Mouse (Mus musculus) kidney, postnatal 25 days (tissue): ENCODE results near the gene Hipk2.

Source experiments
- DNase-seq, 2 experiments: peaks; one replicate each; pipeline ENCODE4 v3.0.0; 2021; ENCODE audit warnings: mixed read lengths in 2 of 2

Gene Hipk2

DNA sequence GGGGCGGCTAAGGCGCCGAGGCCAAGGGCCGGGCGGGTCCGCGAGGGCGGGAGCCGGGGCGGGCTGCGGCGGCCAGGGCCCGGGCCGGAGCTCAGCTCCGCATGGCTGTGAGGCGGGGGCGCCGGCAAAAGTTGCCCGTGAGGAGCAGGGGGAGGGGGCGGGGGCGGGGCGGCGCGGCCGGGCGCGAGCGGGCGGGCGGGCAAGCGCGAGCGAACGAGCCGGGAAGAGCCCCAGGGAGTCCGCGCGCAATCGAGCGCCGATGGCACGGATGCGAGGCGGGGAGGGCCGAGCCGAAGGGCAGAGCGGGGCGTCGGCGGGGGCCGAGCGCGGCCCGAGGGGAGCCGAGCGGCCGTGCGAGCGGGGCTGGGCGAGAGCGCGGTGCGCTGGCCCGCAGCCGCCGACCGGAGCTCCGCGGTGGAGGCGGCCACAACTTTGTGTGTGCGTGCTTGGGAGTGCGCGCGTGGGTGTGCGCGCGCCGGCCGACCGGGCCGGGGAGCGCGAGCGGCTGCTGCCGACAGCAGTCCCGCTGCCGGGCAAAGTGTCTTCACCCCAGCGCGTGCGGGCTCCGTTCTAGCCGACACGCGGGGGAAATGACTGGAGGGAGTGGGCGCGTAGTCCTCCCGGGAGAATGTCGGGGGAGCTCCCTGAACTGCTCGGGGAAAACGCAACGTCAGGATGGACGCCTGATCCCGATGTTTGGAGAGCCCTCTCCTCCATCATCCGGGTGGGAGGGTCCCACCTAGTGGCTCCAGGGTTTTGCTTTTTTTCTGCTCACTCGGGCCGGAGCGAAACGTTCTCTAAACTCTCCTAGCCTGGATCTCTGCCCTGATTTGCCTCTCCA, at the start of gene Hipk2:
Gene Hipk2 (minus strand): TSS at position 95 of the 841 bp plus-strand sequence.
- peak; percentile 79 to 94 for DNase-seq

DNA sequence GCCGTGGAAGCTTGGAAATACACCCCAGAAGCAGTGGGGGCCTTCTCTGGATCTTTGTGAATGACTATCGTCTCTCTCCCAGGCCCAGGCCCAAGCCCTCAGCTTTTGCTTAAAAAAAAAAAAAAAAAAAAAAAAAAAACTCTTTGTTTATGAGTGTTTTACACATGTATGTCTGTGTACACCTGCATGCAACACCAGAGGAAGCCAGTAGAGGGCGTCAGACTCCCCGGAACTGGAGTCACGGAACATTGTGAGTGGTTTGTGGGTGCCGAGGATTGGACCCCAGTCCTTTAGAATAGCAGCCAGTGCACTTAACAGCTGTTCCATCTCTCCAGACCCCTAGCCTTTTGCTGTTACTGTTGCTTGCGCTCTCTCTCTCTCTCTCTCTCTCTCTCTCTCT, 49.8 kb upstream of the Hipk2 start:
- DNase-seq: no peak

- DNase-seq: no peak
Measured at GRCm38 (mm10) chr6:38923870-38924817, 48.2 kb upstream of the Hipk2 start.

DNA sequence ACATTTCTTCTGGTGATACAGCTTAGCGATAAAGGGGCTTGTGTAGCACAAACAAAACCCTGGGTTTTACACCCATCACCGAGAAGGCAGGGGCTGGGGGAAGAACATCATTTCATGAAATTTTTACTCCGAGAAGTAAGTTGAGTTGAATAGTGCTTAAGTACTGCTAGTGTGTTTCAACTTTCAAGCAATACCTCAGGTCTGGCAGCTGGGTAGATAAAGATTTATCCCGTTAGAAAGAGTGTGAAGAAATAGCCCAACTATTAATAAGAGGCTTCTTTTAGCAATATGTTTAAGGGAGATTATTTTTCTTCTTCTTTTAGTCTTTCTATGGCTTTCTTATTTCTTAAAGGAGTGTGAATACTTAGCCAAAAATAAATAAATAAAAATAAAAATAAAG, 47.5 kb upstream of the Hipk2 start:
- DNase-seq: no peak

DNA sequence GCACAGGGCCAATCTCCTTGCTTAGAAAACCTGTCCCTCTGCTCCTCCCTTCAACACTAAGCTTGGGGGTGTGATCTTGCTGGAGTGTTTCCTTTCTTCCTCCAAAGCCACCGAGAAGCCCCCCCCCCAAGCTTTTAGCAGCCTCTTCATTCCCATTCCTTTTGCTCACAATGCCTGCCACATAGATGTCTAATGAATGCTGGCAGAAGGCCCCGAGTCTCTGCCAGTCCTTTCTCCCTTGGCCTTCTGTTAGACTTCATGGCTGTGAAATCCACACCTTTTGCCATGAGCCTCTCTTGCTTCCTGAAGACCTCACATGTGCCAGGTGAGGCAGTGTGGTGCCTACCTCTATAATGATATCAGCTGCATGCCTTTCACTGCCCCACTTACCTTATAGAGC, 46.6 kb upstream of the Hipk2 start:
- DNase-seq: no peak

DNA sequence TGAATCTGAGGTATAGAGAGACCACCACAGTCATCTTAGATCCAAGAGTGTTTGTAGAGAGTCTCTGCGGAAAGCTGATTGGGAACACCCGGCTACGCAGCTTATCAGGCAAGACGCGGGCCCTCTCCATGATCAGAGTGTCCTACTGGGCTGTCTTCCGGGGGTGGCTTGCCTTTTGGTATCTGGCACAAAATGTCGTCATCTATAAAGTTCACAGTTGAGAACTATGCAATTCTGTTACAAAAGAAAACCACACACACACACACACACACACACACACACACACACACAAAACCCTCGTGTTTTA, 45.8 kb upstream of the Hipk2 start:
- DNase-seq: no peak

GRCm38 (mm10) chr6:38921095-38921809, 45.3 kb upstream of the Hipk2 start:
- peak in 1 of 2 experiments; percentile 57 for DNase-seq

GRCm38 (mm10) chr6:38920141-38920540, 44.2 kb upstream of the Hipk2 start:
- DNase-seq: no peak

DNA sequence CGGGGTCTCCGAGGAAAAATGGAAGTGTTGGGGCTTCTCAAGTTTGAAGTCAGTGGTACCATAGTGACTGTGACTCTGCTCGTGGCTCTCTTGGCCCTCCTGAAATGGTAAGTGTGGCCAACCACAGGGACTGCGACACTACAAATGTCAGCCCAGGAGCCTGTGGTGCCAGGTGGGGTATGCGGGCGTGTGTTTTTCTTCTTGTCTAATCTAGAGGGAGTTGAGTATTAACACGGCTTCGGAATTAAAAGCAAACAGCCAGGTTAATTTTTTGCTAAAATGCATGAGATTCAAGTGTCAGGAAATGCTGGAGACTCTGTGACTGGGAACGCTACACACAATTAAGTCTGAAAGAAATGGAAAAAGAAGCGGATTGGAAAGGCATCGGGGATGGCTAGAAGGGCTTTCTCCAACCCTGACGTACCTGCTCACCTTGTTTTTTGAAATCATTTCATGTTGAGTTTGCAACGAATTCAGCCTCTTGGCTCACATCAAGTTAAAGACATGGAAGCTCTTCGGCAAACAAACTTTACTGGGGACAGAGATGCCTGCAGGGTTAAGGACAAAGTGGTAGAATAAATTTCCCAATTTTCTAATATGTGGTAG, 43.3 kb upstream of the Hipk2 start:
- peak; percentile 74 to 87 for DNase-seq

DNA sequence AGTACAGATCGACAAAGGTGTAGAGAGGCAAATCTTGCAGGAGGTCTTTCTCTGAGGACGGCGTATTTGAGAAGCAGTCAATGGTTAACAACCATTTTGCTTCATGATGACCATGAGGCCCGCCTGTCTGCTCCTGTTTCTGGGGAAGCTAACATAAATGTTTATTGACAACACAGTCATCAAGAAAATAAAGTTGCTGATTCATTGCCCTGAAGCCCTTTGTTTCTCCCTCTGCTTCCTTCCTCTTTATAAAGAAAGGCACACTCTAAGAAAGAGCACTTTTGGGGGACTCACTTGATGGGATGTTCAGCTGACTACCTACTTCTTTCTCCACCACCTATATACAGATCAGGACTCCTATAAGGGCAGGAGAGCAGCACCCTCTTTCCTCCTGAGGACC, 42.8 kb upstream of the Hipk2 start:
- no peak for DNase-seq

DNA sequence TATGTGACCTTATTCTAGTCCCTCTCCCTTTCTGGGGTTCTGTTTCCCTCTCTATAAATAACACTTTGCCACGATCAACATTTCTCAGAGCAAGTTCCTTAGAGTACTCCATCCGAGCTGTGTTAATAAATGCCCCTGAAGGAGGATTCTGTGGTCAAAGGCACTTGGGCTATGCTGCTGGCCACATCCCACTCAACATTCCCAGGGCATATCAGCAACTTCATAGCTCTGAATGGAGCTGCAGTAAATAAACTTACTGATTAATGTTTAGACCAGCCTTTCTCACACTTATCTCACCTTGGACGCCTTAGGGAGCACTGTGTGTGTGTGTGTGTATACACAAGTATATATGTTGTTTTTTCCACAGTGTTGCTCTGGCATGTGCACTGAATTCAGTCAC, 41.5 kb upstream of the Hipk2 start:
- DNase-seq: no peak

GRCm38 (mm10) chr6:38916571-38916970, 40.6 kb upstream of the Hipk2 start:
- no peak for DNase-seq

- DNase-seq: no peak
Measured at GRCm38 (mm10) chr6:38915776-38916175, 39.8 kb upstream of the Hipk2 start.

- no peak for DNase-seq
Measured at GRCm38 (mm10) chr6:38914181-38914580, 38.2 kb upstream of the Hipk2 start.

GRCm38 (mm10) chr6:38913386-38914042, 37.5 kb upstream of the Hipk2 start:
- no peak for DNase-seq

GRCm38 (mm10) chr6:38912845-38913244, 36.9 kb upstream of the Hipk2 start:
- no peak for DNase-seq

GRCm38 (mm10) chr6:38912121-38912660, 36.2 kb upstream of the Hipk2 start:
- no peak for DNase-seq

GRCm38 (mm10) chr6:38910828-38911559, 35.0 kb upstream of the Hipk2 start:
- peak; percentile 79 to 81 for DNase-seq

DNA sequence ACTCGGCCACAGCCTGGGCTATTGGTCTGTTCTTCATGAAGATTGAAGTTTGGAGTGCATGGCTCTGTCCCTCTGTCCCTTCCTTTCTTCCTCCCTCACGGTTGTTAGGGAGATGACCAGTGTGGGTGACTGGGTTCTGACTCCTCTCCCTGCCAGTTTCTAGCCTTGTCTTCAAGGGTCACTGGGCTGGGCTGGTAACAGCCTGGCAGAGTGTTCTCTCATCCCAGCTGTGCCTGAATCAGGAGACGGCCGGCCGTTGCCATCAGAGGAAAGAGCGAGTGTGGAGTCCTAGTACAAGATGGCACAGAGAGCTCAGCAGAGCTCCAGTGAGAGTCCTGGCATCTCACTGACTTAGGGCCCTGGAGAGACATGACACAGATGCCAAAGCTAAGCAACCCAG, 32.4 kb upstream of the Hipk2 start:
- peak in 1 of 2 experiments; percentile 72 for DNase-seq

GRCm38 (mm10) chr6:38906005-38906404, 30.0 kb upstream of the Hipk2 start:
- DNase-seq: no peak

DNA sequence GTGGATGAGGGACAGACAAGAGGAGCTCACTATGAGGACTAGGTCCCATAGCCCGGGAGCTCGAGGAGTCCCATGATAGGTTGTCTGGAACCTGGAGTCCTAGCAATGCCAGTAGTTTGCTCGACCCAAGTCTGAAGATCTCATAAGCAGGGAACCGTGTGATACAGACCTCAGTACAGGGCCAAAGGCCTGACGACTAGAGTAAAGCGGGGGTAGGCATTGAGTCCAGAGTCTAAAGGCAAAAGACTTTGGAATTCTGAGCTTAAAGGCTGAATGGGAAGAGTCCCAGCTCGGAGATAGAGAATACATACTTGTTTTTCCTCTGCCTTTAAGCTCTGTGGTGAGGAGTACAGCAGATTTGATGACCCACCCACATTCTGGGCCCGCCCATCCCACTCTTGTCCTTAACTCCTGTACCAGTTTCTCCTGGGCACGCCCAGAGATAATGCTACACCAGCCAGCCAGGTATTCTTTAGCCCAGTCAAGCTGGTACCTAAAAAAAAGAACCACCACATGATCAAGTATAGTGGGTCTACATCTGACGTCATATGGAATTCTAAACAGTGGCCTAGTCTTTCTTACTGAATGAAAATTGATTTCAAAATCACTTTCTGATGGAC, 27.0 kb upstream of the Hipk2 start:
- DNase-seq: peak in 1 of 2 experiments; percentile 62
